Mouse (Mus musculus) hindbrain, embryonic 16.5 days (tissue): Measurements from ENCODE around the gene Ddr1. TPM values are rescaled to one million over a fixed set of nuclear protein-coding genes. Genes with fewer than 3 reads are reported as not detected.
A peak's percentile ranks its signal among the peaks of the same experiment; 100 is the strongest.

Experiments
- ATAC-seq: fragments of 200-750 bp; cut with Nextera tagmentation; 2 replicates; pipeline ENCODE4 v1.8.0; 2017; ENCODE audit warnings: moderate TSS enrichment, moderate library complexity
- H3K27ac ChIP-seq: fragments of 300-500 bp; sonication (generic); 2 replicates; pipeline ENCODE4 v1.5.1; 2014; ENCODE audit warnings: low read depth, mild to moderate bottlenecking, control low read depth, low read length, moderate library complexity
- H3K27me3 ChIP-seq: fragments of 300-500 bp; sonication (generic); replicated peaks from 2 replicates; pipeline ENCODE4 v1.6.1; 2014; ENCODE audit warnings: low read length; ENCODE audit not compliant: control insufficient read depth, insufficient read depth
- H3K36me3 ChIP-seq: fragments of 300-500 bp; sonication (generic); 2 replicates; pipeline ENCODE4 v1.6.1; 2014; ENCODE audit warnings: mild to moderate bottlenecking, low read length, moderate library complexity, mixed read lengths; ENCODE audit not compliant: control insufficient read depth, insufficient read depth
- H3K4me1 ChIP-seq: fragments of 300-500 bp; sonication (generic); 2 replicates; pipeline ENCODE4 v1.6.1; 2014; ENCODE audit warnings: low read depth, low read length; ENCODE audit not compliant: control insufficient read depth, insufficient read depth
- H3K4me2 ChIP-seq: fragments of 300-500 bp; sonication (generic); 2 replicates; pipeline ENCODE4 v1.6.1; 2014; ENCODE audit warnings: mild to moderate bottlenecking, low read length, control low read depth, moderate library complexity
- H3K4me3 ChIP-seq: fragments of 300-500 bp; sonication (generic); 2 replicates; pipeline ENCODE4 v1.5.1; 2014; ENCODE audit warnings: mild to moderate bottlenecking, low read length, control low read depth, moderate library complexity
- H3K9ac ChIP-seq: fragments of 300-500 bp; sonication (generic); 2 replicates; pipeline ENCODE4 v1.6.1; 2014; ENCODE audit warnings: low read depth, mild to moderate bottlenecking, control low read depth, low read length, moderate library complexity
- H3K9me3 ChIP-seq: fragments of 300-500 bp; sonication (generic); 2 replicates; pipeline ENCODE4 v1.6.1; 2014; ENCODE audit warnings: mild to moderate bottlenecking, low read length, moderate library complexity; ENCODE audit not compliant: control insufficient read depth
- WGBS: fragments of 180-500 bp; shearing (Covaris S2); extraction: QIAGEN DNeasy Blood & Tissue Kit; methylation state at CpG from one replicate; pipeline ENCODE4 v1.1.7; 2014; 5-methylcytosine and 5-hydroxymethylcytosine counted together
- polyA plus RNA-seq: library from polyadenylated mRNA; unstranded; fragments of >200 nt; fragmentation: Nextera tagmentation; extraction: Ambion mirVana; gene quantifications from 2 replicates; pipeline ENCODE4 v1.2.1, GENCODE M21; 2015

The Ddr1 gene
- polyA plus RNA-seq, 1 experiment from 2014 or later: 87.1 TPM

DNA sequence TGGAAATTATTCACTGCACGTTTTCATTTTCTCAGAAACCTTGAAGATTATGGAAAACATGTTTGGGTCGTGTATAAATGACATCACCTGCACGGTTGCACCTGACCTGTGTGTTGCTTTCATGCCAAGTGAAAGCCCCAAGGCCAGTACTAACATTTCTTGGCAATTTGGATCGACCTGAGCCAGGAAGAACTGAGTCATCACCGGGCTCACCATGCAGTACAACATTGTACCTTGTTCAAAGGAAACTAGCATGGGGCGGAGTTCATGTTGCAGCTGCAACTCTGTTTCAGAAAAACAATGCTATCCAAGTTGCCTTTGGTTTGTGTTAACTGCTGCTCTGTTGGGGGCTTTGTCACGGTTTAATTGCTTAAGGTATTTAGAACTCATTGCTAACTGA lies 3.5 kb upstream of the Ddr1 start:
- no peak overlapping the region for H3K27ac ChIP-seq
- no peaks in the 10 kb centered on the region for H3K27me3 ChIP-seq
- H3K4me1 ChIP-seq: peaks cover 24% of the 10 kb centered on the region
- WGBS: 71% methylated on average over 7 of the region's 7 CpGs
- H3K9me3 ChIP-seq: no peaks in the 10 kb centered on the region
- no peak overlapping the region for H3K9ac ChIP-seq
- no peak overlapping the region for H3K4me2 ChIP-seq
- no peaks in the 10 kb centered on the region for H3K36me3 ChIP-seq
- H3K4me3 ChIP-seq: no peak overlapping the region
- ATAC-seq: no peak

DNA sequence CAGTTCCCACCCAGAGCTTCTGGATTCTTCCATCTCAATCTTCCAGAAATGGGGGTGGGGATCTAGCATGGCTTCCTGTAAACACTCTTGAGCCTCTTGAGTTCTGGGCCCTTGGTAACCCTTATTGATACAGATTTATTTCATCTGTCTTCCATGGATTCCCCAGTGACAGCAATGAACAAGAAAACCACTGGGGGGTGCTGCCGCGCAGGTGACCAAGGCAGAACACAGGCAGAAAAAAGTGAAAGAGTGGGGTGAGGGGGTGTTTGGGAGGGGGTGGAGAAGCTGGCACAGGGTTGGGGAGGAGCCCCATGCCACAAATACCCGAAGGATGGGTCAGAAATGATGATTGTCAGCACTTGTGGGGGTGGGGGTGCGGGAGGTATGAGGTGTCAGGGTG lies 1.4 kb upstream of the Ddr1 start:
- Histone ChIP-seq H3K4me3 (no peak overlapping the region), H3K4me2 (no peak overlapping the region), H3K9me3 (no peaks in the 10 kb centered on the region), H3K36me3 (no peaks in the 10 kb centered on the region), H3K9ac (no peak overlapping the region), H3K27me3 (no peaks in the 10 kb centered on the region), H3K27ac (no peak overlapping the region; the same call in 1 of the 2 replicates), H3K4me1 (peaks cover 33% of the 10 kb centered on the region)
- WGBS: 17% methylated on average over 4 of the region's 4 CpGs
- ATAC-seq: no peak

DNA sequence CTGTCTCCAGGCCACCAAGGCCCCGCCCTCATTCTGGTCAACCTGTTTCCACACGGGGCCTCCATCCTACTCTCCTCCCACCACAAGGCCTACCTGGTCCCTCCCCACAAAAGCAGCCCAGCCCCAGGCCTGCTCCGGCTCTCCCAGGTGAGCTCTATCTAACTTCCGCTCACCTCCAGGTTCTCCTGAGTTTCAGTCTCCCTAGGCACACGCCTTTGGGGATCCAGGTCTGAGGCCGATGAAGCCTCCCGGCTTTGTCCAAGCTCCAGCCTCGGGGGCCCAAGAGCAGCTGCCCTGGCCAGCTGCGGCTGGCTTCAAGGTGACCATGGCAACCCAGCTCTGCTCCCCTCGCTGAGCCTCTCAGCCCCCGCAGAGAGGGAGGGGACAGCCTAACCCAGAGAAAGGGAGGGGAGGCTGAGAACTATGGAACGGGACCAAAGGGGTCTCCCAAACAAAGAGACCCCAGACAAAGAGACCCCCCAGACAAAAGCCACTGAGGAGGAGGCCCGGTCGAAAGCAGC lies 610 bp downstream of the Ddr1 start:
- Histone ChIP-seq H3K4me3 (peak overlapping the region; percentile 76), H3K27ac (peak overlapping the region; percentile 93), H3K9ac (peak overlapping the region; percentile 78), H3K9me3 (no peaks in the 10 kb centered on the region), H3K4me1 (peaks cover 33% of the 10 kb centered on the region), H3K4me2 (peak overlapping the region; percentile 62), H3K27me3 (no peaks in the 10 kb centered on the region), H3K36me3 (no peaks in the 10 kb centered on the region)
- ATAC-seq: peak; percentile 57
- WGBS: 3% methylated on average over 14 of the region's 14 CpGs

DNA sequence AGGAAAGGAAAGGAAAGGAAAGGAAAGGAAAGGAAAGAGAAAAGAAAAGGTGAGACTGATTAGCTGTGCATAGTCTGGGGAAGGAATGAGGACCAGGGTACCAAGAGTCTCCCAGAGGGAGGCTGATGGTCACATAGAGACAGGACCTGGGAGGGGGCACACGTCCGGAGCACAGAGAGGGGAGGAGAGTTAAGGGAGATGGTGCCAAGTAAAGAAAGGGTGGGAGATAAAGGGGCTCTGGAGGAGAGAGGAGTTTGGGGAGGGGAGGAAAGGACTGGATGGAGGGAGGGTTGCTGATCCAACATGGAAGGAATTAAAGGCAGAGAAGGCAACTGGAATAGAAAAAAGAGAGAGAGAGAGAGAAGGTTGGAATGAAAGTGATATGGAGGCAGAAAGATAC lies 1.4 kb downstream of the Ddr1 start:
- no peak for ATAC-seq
- no peaks in the 10 kb centered on the region for H3K36me3 ChIP-seq
- H3K4me2 ChIP-seq: peak overlapping the region; percentile 86
- H3K27me3 ChIP-seq: no peaks in the 10 kb centered on the region
- peak overlapping the region; percentile 99 for H3K27ac ChIP-seq
- H3K4me3 ChIP-seq: peak overlapping the region; percentile 76
- H3K9ac ChIP-seq: peak overlapping the region; percentile 50
- H3K4me1 ChIP-seq: peaks cover 40% of the 10 kb centered on the region
- WGBS: 2% methylated on average over 2 of the region's 2 CpGs
- no peaks in the 10 kb centered on the region for H3K9me3 ChIP-seq

DNA sequence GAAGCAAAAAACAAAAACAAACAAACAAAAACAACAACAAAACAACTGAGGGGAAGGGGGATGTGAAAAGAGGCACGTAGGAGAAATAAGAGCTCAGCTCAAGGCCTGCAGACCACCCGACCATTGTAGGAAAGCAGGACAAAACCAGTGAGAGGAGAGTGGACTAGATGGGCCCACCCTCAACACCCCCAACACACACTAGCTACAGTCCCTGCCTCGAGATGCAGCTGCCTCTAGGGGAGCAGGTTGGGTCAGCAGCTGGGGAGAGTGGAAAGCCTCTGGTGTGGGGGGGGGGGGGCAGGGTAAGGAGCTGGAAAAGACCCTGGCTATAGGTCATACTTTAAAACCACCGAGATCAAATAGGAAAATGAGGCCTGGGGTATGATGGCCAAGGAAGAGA lies 1.8 kb downstream of the Ddr1 start:
- no peak for ATAC-seq
- peak overlapping the region; percentile 95 for H3K9ac ChIP-seq
- no peaks in the 10 kb centered on the region for H3K9me3 ChIP-seq
- H3K4me3 ChIP-seq: peak overlapping the region; percentile 76
- H3K27me3 ChIP-seq: no peaks in the 10 kb centered on the region
- peak overlapping the region; percentile 86 for H3K4me2 ChIP-seq
- WGBS: 3% methylated on average over 4 of the region's 4 CpGs
- H3K36me3 ChIP-seq: no peaks in the 10 kb centered on the region
- H3K27ac ChIP-seq: peak overlapping the region; percentile 99
- H3K4me1 ChIP-seq: peaks cover 45% of the 10 kb centered on the region

DNA sequence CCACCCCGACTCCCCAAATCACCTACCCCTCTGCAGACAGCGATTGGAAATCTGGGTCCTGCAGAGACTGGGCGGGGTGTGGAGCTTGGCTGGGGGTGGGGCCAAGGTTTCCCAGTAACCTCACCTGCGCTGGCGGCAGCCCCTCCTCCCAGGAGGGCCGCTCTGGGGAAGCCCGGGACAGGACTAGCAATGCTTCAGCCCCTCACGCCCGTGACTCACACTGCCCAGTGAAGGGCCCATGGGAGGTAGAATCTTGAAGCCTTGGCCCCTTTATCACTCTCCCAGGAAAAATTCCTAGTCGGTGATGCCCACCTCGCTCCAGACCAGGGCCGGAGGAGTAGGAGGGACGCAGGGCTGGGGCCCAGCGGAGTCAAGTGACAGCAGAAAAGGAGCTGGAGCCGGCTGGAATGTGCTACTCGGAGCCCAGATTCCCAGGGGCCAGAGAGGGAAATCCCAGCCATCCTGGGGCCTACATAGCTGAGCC lies 2.4 kb downstream of the Ddr1 start:
- no peaks in the 10 kb centered on the region for H3K9me3 ChIP-seq
- H3K27ac ChIP-seq: peak overlapping the region; percentile 99
- H3K4me2 ChIP-seq: peak overlapping the region; percentile 86
- 4% methylated on average over 16 of the region's 16 CpGs for WGBS
- peak overlapping the region; percentile 95 for H3K9ac ChIP-seq
- no peaks in the 10 kb centered on the region for H3K27me3 ChIP-seq
- H3K4me3 ChIP-seq: peak overlapping the region; percentile 76
- ATAC-seq: no peak
- peaks cover 51% of the 10 kb centered on the region for H3K4me1 ChIP-seq
- H3K36me3 ChIP-seq: no peaks in the 10 kb centered on the region

DNA sequence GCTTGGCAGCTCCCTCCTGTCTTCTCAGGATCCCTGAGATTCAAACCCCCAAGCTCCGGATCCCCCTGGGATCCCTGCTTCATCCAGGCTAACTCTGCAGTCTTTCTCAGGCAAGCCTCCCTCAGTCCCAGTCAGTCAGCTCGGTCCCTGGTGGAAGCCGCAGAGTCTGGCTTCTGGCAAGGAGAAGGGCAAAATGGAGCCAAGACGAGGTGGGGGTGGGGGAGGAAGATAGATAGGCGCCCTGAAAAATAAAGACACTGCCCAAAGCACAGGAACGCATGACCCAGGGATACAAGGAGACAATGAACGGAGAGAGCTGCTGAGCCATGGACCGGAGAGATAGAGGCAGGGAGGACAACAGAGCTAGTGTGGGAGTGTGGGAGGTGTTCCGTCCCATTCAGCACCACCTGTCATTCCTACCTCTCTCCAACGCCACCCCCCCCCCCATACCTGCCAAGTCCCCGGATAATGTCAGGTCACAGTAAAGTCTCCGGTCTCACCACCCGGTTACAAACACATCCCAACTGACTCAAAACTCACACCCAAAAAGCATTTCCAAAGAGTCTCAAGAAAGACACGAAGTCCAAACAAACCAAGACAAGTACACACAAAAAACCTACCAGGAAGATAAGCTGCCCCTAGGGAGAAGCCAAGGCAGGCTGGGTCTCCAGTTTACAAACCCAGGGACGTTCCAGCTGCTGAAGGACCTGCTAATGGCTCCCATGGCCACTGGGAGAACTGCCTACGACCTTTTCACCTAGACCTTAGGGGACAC lies 3.0 kb downstream of the Ddr1 start:
- 1% methylated on average over 16 of the region's 16 CpGs for WGBS
- Histone ChIP-seq H3K27ac (peak overlapping the region; percentile 99), H3K4me1 (peaks cover 55% of the 10 kb centered on the region), H3K9me3 (no peaks in the 10 kb centered on the region), H3K9ac (peak overlapping the region; percentile 95), H3K36me3 (no peaks in the 10 kb centered on the region), H3K4me3 (peak overlapping the region; percentile 76), H3K4me2 (peak overlapping the region; percentile 86), H3K27me3 (no peaks in the 10 kb centered on the region)
- no peak for ATAC-seq

DNA sequence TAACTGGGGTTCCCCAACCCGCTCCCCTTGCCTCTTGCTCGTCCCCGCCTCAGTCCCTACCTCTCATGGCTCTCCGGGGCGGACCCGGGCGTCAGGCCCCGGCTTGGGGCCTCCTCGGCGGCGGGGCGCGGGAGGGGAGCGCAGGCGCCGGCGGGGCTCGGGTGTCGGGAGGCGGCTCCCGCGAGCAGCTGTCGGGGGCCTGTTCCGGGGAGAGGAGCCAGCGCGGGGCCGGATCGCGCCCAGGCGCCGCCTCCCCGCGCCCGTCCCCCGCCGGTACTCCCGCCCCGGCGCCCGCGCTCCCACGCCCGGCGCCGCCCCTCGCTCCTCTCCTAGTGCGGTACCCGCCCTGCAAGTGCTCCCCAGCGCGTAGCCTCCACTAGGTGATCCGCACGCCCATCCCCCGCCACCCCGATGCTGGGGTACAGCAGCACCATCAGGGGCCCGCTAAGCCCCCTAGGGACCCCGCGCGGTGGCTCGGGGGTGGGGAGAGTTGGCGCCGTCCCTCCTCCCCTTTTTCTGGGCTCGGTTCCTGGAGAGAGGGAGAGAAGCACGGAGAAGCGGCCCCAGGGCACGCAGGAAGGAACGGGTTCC lies 4.0 kb downstream of the Ddr1 start:
- WGBS: under 1% methylated on average over 55 of the region's 66 CpGs
- peak overlapping the region; percentile 99 for H3K27ac ChIP-seq
- peak overlapping the region; percentile 95 for H3K9ac ChIP-seq
- peak overlapping the region; percentile 76 for H3K4me3 ChIP-seq
- H3K4me1 ChIP-seq: peaks cover 55% of the 10 kb centered on the region
- no peaks in the 10 kb centered on the region for H3K36me3 ChIP-seq
- no peaks in the 10 kb centered on the region for H3K9me3 ChIP-seq
- peak; percentile 64 for ATAC-seq
- H3K27me3 ChIP-seq: no peaks in the 10 kb centered on the region
- H3K4me2 ChIP-seq: peak overlapping the region; percentile 86

DNA sequence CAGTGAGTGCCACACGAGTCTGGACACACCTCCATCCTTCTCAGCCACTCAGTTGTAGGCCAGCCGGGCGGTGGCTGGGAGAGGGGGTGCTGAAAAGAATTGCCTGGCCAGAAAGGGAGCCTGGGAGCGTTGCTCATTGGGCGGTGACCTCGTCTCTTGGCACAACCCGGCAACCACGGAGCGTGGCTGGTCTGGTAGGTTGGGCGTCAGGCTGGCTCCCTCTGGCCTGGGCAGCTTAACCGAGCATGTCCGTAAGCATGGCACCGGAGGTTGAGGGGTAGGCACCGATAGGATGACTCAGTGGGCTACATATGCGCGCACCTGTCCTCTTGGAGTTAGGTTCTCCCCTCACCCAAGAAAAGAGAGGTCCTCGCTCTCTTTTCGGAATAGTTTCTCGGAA lies 4.5 kb downstream of the Ddr1 start:
- Histone ChIP-seq H3K4me2 (peak overlapping the region; percentile 86), H3K27me3 (no peaks in the 10 kb centered on the region), H3K4me1 (peaks cover 53% of the 10 kb centered on the region), H3K36me3 (0 out of 2 replicates have a peak, but pooled peaks cover 3% of the 10 kb centered on the region), H3K9me3 (no peaks in the 10 kb centered on the region), H3K4me3 (peak overlapping the region; percentile 76), H3K27ac (peak overlapping the region; percentile 99), H3K9ac (peak overlapping the region; percentile 95)
- WGBS: 0% methylated on average over 19 of the region's 19 CpGs
- ATAC-seq: peak; percentile 12
